Mouse (Mus musculus) E14TG2a.4 (cell line): ENCODE measurements at regions not wholly inside any gene's neighbourhood (a gene's known extent, or its start where the extent isn't known, plus 50 kb on each side); places are given as distances from the start of the nearest gene placed in this dataset.

Experiments
- CTCF ChIP-seq: conservative IDR thresholded peaks from 2 replicates; pipeline ENCODE4 v1.5.1; 2014; ENCODE audit warnings: low read length
- NANOG ChIP-seq: IDR thresholded peaks from 2 replicates; pipeline ENCODE4 v1.6.1; 2014; ENCODE audit warnings: borderline replicate concordance, low read length, mixed read lengths

DNA sequence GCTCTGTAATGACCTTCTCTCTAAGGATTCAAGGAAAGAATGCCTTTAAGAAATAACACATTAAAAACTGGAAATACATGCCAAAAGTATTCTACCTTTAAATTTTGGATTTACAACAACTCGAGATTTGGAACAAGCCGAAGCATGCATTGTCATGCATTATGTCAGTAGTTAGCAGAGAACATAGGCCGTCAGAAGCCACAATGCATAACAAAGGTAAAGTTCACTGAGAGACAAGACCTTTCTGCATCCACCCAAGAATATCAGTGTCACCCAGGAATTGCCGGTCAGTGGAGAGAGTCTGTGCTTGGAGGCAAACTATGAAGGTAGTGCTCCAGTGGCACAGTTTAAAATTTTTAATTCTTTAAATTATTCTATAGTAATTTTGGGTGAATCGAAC lies 63.3 kb upstream of the Lrig3 start:
- no peak for TF ChIP-seq CTCF
- peak; percentile 62; the same call in 1 of the 2 replicates for TF ChIP-seq NANOG
